Mouse (Mus musculus) spleen, embryonic (tissue): ENCODE results near the gene Tubb4b.

Experiments
- CTCF ChIA-PET: fragments of 350-600 bp; sonication (Branson Sonifier 250); formaldehyde crosslinking; loops from one replicate; lab custom pipeline; 2022; lab: Charles Lee

The Tubb4b gene

DNA sequence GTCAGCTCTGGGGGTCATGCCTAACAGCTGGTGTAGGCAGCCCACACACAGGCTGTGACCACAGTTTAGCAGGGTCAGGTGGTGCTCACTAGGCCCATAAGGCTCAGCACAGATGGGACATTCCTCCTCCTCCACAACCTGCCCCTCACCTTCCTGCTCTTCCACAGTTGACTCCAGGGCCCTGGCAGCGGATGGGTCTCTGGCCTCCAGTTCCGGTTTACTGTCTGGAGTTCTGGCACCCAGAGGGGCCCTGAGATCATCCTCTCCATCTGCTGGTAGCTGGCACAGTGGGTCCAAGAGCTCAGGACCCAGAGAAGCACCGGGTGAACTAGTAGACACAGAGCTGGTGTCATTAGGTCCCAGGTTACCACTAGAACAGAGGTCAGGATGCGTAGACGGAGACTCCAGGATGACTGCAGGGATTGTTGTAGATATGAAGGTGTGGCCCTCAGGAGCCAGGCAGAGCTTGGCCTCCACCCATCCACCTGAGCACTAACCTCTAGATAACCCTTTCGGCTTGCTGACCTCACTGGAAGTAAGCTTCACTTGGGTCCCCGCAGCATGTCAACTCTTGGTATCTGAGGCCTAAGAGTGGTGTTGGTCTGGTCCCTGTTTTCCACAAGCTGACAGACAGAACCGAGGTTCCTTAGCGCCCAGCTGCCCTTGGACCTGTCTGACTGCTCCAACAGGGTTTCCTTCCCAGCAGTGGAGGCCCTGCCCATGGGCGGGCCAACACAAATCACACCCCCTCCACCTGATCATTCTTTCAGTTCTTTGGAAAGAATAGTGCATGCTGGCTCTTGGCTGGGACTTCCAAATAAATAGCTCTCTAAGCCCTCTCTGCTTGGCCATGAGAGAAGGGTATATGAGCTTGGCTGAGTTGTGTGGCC, 21.9 kb upstream of the Tubb4b start, which contains the start of gene AL732309.1:
AL732309.1 (minus strand) TSS at position 681 of the 890 bp plus-strand sequence.
- CTCF ChIA-PET = interaction anchor here (0.6 kb wide), 1 partner anchor 19 kb away, joined by 3 read pairs; no protein-coding TSS in a partner anchor

DNA sequence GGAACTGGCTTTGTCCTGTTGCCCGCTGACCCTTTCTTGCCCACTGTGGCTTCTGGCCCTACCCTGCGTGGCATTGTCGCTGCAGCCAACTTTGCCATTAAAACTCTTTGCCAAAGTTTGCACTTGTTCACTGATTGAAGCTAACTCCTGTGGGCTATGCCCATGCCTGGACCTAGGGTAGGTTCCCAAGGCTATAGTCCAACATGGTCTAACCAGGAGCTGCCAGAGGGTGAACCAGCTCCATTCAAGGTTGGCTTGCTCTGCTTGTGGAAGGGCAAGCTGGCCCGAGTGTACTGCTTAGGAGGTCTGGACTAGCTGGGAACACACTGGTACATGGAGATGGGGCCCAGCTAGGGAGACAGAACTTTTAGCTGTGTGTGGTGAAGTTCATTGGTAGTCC, 19.6 kb upstream of the Tubb4b start:
- CTCF ChIA-PET = interaction anchor here (0.7 kb wide), 1 partner anchor 47 kb away, joined by 11 read pairs; no protein-coding TSS in a partner anchor

DNA sequence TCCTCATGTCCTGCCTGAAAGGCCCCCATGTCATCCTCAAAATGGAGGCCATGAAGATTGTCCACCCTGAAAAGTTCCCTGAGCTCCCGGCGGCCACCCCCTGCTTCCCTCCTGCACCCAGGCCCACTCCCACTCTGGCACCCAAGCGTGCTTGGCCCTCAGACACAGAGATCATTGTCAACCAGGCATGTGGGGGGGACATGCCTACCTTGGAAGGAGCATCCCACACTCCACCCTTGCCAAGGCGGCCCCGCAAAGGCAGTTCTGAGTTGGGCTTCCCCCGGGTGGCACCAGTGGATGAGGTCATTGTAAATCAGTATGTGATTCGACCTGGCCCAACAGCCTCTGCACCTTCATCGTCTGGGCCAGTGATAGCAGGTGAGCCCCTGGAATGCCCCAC, 18.8 kb upstream of the Tubb4b start:
- CTCF ChIA-PET = interaction anchor here (0.5 to 0.9 kb wide), 3 partner anchors 11 to 117 kb away, joined by 3 read pairs; no protein-coding TSS in a partner anchor

DNA sequence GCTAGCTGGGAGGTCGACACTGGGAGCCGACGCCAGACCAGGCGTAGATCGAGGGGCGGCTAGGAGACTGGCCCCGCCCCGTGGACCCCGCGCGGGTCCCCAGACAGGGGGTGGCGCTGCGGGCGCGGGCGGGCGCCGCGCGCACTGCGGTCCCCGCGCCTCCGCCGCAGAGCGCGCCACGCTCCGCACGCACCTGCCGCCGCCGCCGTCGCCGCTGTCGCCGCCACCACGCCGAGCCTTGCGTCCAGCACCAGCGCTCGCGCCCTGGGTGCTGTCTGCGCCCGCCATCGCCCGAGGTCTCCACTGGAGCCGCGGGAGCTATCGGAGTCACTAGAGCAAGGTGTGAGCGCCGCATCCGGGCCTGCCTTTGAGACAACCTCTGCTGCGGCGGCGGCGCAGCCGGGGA, 17.6 kb upstream of the Tubb4b start, which contains the start of the genes Rnf208 and Cysrt1:
Rnf208 (plus strand) TSS at position 155 of the 406 bp plus-strand sequence.
Cysrt1 (minus strand) TSS at position 352 of the 406 bp plus-strand sequence.
- CTCF ChIA-PET = interaction anchor here (0.6 to 1.4 kb wide), 2 partner anchors 14 to 48 kb away, joined by 3 to 4 read pairs; no protein-coding TSS in a partner anchor

DNA sequence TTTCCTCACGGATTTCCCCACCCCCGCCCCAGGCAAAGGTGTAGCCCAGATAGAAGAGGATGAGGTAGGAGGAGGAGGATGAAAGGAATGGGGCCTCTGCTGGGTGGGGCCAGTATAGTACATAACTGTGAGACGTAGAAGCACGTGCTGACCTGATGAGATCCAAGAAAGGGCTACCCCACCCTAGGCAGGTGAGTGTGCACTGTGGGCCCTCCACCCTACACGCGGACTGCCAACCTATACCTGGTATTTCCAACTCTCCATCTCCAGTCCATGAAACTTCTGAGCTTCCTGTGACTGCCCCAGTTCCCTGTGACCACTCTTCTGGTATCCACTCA, 16.9 kb upstream of the Tubb4b start:
- CTCF ChIA-PET = interaction anchor here (1.4 kb wide), 1 partner anchor 48 kb away, joined by 3 read pairs; no protein-coding TSS in a partner anchor

DNA sequence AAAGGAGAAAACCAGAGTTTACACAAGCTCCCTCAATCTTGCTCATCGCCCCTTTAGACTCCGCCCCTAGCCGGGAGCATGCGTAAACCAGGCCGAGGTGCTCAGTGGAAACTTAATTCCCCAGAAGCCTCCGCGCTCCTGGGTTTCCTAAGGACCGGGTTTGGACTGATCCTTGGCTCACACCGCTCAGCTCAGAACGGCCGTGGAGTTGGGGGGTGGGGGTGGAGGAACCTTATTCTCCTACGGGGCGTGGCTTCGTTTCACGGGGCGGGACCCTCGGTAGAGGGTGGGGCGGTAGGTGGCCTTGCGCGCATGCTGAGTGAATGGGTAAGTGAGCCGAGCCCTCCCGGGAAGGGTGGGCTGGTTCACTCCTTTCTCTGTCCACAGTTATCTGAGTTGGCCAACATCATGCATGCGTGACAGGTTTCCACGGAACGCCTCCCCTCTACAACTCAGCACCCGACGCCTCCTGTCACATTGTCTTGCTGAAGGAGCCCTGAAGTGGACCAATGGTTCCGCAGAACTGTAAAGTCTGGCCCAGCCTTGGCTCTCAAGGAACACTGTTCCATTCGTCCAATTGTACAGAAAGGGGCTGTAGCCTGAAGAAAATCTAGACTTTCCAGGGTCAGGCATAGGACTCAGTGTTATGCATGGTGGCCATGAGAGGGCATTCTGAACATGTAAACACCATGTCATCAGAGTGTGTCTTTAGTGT, 16.4 kb upstream of the Tubb4b start:
- CTCF ChIA-PET = interaction anchor here (0.6 to 1.4 kb wide), 6 partner anchors 8 to 647 kb away, joined by 3 to 4 read pairs (median 3); no protein-coding TSS in a partner anchor

DNA sequence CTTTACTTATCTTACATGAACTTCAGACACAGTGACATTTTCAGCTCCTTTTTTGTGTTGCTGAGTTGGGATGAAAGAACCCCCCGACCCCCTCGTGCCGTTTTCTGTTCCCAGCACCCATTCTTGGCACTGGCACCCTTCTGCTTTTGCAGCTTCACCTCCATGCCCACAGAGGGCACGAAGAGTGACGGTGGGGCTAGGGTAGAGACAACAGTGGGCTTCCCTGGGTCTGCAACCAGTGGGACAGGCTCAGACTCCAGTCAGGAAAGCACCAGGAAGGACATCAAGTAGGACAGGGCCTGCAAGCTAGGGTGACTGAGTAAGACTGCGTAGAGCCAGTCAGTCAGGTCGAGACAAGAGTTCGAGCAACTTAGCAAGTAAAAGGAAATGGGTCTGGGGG, 15.8 kb upstream of the Tubb4b start:
- CTCF ChIA-PET = interaction anchor here (0.6 to 1.0 kb wide), 5 partner anchors 9 to 648 kb away, joined by 3 to 4 read pairs (median 3); no protein-coding TSS in a partner anchor

DNA sequence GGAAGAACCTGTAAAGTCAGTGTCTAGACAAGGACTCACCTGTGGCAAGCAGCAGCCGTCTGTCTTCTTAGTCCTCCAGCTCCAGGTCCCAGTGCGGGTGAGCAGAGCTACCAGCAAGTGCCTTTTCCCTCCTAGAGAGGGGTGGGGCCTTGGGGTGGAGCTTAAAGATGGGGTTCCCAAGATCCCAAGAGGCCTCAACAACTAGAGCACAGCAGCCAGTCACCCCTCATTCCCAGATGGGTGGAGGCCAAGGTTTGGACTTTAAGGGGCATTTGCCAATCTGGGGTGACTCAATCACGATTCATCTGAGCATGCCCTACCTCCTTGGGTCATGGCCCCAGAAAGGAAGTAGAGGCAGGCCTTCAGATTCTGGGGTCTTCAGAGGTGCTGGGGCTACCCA, 15.3 kb upstream of the Tubb4b start:
- CTCF ChIA-PET = no interaction called here

DNA sequence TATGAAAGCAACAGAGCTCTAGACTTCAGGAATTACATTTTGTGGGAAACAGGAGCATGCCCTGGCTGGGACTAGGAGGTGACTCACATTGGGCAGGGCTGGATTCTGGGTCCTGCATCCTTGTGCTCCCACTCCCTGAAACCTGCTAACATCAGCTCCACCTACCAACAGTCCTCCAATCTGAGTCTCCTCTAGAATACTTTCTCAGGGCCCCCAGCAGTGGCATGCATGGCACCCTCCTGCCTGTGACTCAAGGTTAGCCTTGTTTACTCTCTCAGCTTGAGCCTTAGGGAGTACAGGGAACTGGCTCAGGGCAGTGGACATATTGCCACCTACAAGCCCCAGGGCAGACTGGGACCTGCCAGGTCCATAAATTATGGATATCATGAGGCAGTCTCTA, 13.6 kb upstream of the Tubb4b start:
- CTCF ChIA-PET = no interaction called here

DNA sequence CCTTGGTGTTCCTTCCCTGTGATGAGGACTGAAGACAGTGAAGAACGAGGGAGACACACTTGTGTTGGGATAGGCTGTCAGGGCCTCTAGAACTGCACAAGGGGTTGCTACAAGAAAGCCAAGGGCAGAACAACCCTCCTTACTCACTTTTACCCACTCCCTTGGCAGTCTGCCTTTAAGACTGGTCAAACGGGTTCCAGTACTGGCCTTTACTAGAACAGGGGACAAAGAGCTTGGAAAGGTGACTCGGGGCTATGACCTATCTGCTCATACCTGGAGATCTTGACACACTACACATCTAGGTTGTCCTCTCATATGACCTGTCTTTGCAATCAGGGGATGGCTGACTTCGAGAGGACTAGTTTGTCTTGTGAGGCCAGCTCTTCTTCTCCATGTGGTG, 13.0 kb upstream of the Tubb4b start:
- CTCF ChIA-PET = interaction anchor here (0.6 kb wide), 1 partner anchor 422 kb away, joined by 3 read pairs; no protein-coding TSS in a partner anchor

DNA sequence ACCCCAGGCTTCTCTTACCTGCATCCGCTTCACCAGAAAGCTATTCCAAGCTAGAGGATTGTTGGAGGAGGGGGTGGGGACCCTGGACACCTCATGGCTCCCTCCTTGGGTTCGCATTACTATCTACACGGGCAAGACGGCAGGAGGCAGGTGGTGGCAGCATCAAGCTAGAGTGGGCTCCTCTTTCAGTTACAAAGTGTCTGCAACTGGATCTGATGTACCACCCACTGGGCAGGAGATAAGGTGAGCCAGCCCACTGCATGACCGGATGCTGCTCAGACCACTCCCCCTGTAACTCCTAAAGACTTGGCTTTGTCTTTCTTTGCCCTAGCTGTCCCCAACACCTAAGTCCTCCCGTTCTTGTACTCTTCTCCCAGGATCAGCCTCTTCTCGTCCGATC, 12.1 kb upstream of the Tubb4b start, which contains the start of gene Rnf224:
Rnf224 (minus strand) TSS at position 174 of the 400 bp plus-strand sequence.
- CTCF ChIA-PET = interaction anchor here (0.6 kb wide), 1 partner anchor 423 kb away, joined by 3 read pairs; no protein-coding TSS in a partner anchor

DNA sequence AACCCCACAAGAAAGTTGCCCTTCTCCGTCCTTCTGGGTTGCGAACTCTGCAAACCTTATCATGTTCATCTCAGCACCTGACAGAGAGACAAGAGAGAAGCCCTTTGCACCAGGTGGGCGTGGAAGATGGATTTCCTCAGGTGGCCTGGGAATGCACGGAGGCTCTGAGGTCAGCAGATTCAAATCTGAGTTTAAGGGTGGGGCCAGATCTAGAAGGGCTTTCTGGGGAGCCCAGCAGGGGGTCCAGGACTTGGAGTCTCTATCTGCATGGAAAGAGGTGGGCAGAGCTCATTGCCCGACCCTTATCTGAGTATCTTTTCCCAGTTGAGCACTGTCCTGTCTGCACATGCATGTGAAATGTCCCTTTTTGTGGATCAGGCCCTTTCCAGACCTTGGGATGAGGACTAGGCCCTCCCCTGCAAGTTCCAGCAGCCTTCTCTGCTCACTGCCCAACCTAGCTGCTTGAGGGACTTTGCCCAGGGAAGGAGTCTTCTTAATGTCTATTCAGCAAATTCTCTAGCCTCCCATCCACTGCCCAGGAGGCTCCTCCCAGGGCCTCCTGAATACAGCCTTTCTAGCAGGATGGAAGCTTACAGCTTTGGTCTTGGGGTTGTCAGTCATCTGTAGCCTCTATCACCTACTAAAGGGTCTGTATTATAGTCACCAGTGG, 10.2 kb upstream of the Tubb4b start:
- CTCF ChIA-PET = no interaction called here

DNA sequence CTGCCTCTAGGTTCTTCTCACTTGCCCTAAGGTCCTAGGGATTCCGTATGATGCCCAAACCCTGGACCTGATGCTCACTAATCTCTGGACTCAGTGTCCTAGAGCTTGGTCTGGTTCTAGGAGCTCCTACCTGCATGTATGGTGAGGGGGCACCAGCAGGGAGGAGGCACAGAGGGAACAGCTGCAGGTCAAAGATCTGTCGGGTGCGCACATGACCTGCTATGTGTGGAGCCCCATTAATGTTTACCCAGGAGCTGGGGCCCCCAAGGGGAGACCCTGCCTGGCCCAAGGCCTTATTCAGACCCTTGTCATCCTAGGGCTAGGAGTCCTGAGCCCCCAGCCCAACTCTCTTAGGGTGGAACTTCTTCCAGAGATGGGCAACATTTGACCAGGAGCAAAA, 9.5 kb upstream of the Tubb4b start, which contains the start of gene Slc34a3:
Slc34a3 (minus strand) TSS at position 315 of the 400 bp plus-strand sequence.
- CTCF ChIA-PET = no interaction called here

DNA sequence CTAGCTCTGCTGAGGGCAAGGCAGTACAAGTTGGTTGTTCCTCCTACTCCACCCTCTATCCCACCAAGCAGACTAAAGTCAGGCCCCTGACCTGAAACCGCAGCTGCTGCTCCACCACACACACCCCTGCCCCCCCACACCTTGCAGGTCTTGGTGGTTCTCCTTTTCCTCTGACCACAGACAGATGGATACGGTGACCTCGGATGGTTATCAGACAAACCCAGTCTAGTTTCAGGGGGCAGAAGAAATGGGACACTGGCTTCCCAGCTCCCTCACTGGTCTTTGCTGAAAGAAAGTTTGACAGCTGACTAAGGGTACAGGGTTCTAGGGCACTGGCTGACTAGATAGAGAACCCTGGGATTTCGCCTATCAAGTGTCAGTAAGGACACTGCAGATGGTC, 8.9 kb upstream of the Tubb4b start:
- CTCF ChIA-PET = no interaction called here

DNA sequence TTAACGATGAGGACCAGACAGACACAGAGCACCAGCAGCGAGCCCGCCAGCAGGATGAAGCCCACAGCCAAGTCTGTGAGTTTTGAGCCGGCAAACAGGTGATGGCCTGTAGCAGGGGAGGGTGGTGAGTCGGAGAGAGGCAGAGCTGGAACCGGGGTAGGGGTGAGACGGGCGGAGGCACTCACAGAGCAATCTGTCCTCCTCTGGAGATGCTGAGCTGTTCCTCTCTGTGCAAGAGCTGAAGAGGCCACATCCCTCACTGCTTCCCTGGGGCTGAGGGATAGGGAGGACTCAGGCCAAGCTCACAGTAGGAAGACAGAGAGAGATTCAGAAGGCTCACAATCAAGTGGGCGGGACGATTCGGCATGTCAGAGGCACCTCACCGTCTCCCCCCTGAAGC, 6.5 kb upstream of the Tubb4b start:
- CTCF ChIA-PET = no interaction called here

DNA sequence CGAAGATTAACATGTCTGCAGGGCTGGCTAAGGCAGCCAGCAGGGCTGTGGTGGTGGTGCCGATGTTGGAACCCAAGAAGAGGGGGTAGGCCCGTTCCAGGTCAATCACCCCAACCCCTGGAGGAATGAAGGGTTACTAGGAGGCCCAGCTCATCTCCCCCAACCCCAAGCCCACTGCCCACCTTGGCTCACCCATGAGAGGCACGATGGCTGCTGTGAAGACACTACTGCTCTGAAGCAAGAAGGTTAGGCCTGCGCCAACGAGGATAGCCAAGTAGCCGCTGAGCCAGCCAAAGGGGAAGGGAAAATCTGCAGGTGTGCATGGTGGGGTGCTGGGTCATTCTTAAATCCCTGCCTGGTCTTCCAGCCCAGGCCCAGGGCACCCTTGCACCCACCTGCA, 6.1 kb upstream of the Tubb4b start:
- CTCF ChIA-PET = no interaction called here

DNA sequence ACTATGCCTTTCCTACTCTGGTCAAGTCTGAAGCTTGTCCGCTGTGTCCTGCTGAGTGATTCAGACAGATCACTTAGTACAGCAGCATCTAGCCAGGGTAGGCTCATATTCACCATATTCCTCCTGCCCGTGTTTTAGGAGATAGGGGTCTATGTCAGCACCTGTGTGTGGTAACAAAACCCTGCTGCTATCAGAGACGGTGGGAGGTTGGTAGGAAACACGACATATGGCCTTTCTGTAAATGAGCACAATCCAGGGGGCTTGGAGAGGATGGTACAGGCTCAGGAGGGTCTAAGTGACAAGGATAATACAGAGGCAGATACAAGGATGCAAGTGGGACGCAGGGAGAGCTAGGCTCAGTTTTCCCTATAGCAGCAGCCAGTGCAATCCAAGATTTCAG, 5.1 kb upstream of the Tubb4b start:
- CTCF ChIA-PET = interaction anchor here (1.0 to 1.7 kb wide), 4 partner anchors 21 to 42 kb away, joined by 4 to 5 read pairs (median 4); partner anchors contain the start of genes Anapc2 and Ssna1

DNA sequence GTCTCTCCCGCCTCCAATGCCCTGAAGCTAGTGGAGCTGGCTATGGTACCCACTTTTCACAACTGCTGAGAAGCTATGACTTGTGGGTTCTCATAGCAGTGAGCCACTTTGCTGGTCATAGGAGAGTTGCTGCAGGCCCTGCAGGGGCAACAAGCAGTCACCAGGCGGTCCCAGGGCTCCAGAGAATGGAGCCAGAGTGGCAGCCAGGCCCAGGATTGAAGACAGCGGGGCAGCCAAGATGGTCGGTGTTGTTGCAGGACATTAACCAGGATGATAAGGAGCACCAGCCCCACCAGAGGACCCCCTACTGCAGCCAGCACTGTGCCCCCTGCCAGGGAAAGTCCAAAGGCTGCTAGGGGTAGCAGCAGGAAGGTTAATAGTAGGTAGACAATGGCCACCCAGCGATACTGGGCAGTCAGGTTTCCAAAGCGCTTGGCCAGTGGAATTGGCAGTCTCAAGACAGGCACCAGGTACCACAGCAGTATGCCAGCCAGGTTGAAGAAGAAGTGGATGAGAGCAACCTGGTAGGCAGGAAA, 4.6 kb upstream of the Tubb4b start:
- CTCF ChIA-PET = interaction anchor here (0.7 to 2.4 kb wide), 8 partner anchors 13 to 43 kb away, joined by 3 to 10 read pairs (median 4); partner anchors contain the start of genes Anapc2, Rnf208, Ssna1 and Tor4a

DNA sequence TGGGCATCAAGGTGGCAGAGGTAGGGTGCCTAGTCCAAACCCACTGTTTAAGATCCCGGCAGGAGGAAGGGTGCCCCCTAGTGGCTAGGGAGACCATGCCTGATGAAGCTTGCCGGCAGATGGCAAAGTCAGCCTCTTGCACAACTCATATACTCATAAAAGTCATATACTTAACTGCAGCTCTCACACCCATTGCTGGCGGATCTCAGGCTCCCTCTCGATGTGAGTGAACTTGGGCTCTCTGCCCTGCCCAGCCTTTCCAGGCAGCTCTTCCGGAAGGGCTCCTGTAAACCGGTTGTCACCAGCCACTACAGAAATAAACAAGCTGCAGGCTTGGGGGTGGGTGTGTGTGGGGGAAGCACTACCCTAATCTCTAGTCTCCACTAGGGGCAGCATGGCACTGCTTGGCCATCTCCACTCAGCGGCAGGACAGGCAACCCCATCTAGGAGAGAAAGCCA, 4.0 kb upstream of the Tubb4b start:
- CTCF ChIA-PET = interaction anchor here (0.7 to 2.4 kb wide), 8 partner anchors 13 to 43 kb away, joined by 3 to 10 read pairs (median 4); partner anchors contain the start of genes Anapc2, Rnf208, Ssna1 and Tor4a

DNA sequence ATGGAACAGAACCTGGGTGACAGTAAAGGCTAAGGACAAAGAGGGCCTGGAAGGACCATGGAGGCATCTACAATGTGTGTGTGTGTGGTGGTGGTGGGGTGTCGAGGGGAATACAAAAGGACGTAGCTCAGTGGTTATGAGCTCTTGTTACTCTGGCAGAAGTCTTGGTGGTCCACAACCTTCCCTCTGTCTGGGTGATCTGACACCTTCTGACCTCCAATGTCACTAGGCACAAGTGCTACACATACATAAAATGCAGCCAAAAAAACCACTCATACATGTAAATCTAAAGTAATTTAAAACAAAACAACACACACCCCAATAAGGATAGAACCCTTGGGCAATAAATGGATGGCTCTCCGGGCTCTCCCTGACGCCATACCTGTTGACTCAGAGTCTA, 2.9 kb upstream of the Tubb4b start:
- CTCF ChIA-PET = interaction anchor here (0.7 to 2.4 kb wide), 5 partner anchors 15 to 38 kb away, joined by 3 to 10 read pairs (median 4); partner anchors contain the start of gene Rnf208
